Mouse (Mus musculus) embryo, embryonic 11 days (tissue): Measurements from ENCODE around the gene Setd7.

Experiments used
- DNase-seq: peaks from one replicate; pipeline ENCODE4 v3.0.0-alpha.2; 2015

Gene Setd7

GRCm38 (mm10) chr3:51511983-51512382 is 48.7 kb downstream of the Setd7 start:
- no peak for DNase-seq

- DNase-seq, result peak; percentile 84
Measured at GRCm38 (mm10) chr3:51510903-51511302, 49.8 kb downstream of the Setd7 start.

- peak; percentile 69 for DNase-seq
Measured at GRCm38 (mm10) chr3:51505465-51505864, 55.2 kb downstream of the Setd7 start.

GRCm38 (mm10) chr3:51504385-51504952 is 56.2 kb downstream of the Setd7 start:
- no peak for DNase-seq

- no peak for DNase-seq
Measured at GRCm38 (mm10) chr3:51499876-51500275, 60.8 kb downstream of the Setd7 start.

- DNase-seq, result no peak
Measured at GRCm38 (mm10) chr3:51498659-51499058, 62.0 kb downstream of the Setd7 start.

- DNase-seq, result no peak
Measured at GRCm38 (mm10) chr3:51497978-51498377, 62.7 kb downstream of the Setd7 start.

- DNase-seq, result no peak
Measured at GRCm38 (mm10) chr3:51495646-51496045, 65.0 kb downstream of the Setd7 start.

- no peak for DNase-seq
Measured at GRCm38 (mm10) chr3:51494466-51494865, 66.2 kb downstream of the Setd7 start.

- no peak for DNase-seq
Measured at GRCm38 (mm10) chr3:51493272-51493838, 67.3 kb downstream of the Setd7 start.

- no peak for DNase-seq
Measured at GRCm38 (mm10) chr3:51490088-51490753, 70.5 kb downstream of the Setd7 start.

GRCm38 (mm10) chr3:51486491-51487195 is 74.0 kb downstream of the Setd7 start:
- no peak for DNase-seq

- no peak for DNase-seq
Measured at GRCm38 (mm10) chr3:51485347-51485746, 75.3 kb downstream of the Setd7 start.

- no peak for DNase-seq
Measured at GRCm38 (mm10) chr3:51484370-51484769, 76.3 kb downstream of the Setd7 start.

GRCm38 (mm10) chr3:51483741-51484359 is 76.8 kb downstream of the Setd7 start, which contains the start of gene Rab33b:
Gene Rab33b, plus strand, starts transcription at chr3:51483920.
- peak; percentile 96 for DNase-seq

- DNase-seq, result no peak
Measured at GRCm38 (mm10) chr3:51482781-51483180, 77.9 kb downstream of the Setd7 start.

GRCm38 (mm10) chr3:51481881-51482280 is 78.8 kb downstream of the Setd7 start:
- no peak for DNase-seq

- peak; percentile 56 for DNase-seq
Measured at GRCm38 (mm10) chr3:51481059-51481458, 79.6 kb downstream of the Setd7 start.

- DNase-seq, result no peak
Measured at GRCm38 (mm10) chr3:51479893-51480292, 80.8 kb downstream of the Setd7 start.

- no peak for DNase-seq
Measured at GRCm38 (mm10) chr3:51475706-51476105, 85.0 kb downstream of the Setd7 start.

GRCm38 (mm10) chr3:51468530-51468929 is 92.1 kb downstream of the Setd7 start:
- DNase-seq, result no peak
